ENCODE assay signal across 13 mouse cellular contexts in genomic region chr3:31109108-31109507, GRCm38 (mm10). TPM values are rescaled to one million over a fixed set of nuclear protein-coding genes. Genes with fewer than 3 reads are reported as not detected.
DNase-seq lines count a peak whose midpoint lies in the region; ATAC-seq and TF ChIP-seq lines count a peak whose summit lies in the region.
"Had no signal": no experiment of that assay in that cellular context is flagged by ENCODE, and none has a peak within 500 bp of the region (broad histone marks: within the 10 kb centered on the region; RNA-seq: fewer than 3 reads in every experiment).

No protein-coding gene starts in this region.

- whole genome bisulfite sequencing in kidney, postnatal 0 days, result 81% methylated on average over 3 of the region's 3 CpGs
- 77% methylated on average over 3 of the region's 3 CpGs for WGBS in midbrain, embryonic 16.5 days

- H3K27ac ChIP-seq in kidney, postnatal 0 days, result no peak overlapping the region
- H3K27ac ChIP-seq in midbrain, embryonic 16.5 days (ENCODE audit: low read length), result no peak overlapping the region
- H3K27ac ChIP-seq: embryonic facial prominence, embryonic 15.5 days; heart, embryonic 13.5 days; limb, embryonic 13.5 days; midbrain, embryonic 12.5 days had no signal

- H3K4me2 ChIP-seq in kidney, postnatal 0 days (ENCODE audit: low read length), result no peak overlapping the region
- no peak overlapping the region for H3K4me2 ChIP-seq in midbrain, embryonic 16.5 days (ENCODE audit: low read length)
- H3K4me2 ChIP-seq: embryonic facial prominence, embryonic 15.5 days; heart, embryonic 13.5 days; limb, embryonic 13.5 days; midbrain, embryonic 12.5 days had no signal

- TF ChIP-seq CTCF in kidney, postnatal 0 days (IDR thresholded peaks at IDR 0.05; ENCODE audit: low read depth), result peak; percentile 49

- no peaks in the 10 kb centered on the region for H3K9me3 ChIP-seq in kidney, postnatal 0 days (replicated peaks; ENCODE audit: low read length)
- H3K9me3 ChIP-seq in midbrain, embryonic 16.5 days (replicated peaks; ENCODE audit: control insufficient read depth, low read length, poor library complexity, severe bottlenecking), result no peaks in the 10 kb centered on the region
- H3K9me3 ChIP-seq: embryonic facial prominence, embryonic 15.5 days; heart, embryonic 13.5 days; limb, embryonic 13.5 days; midbrain, embryonic 12.5 days had no signal

- peak; percentile 72 for DNase-seq in kidney, postnatal 0 days (ENCODE audit: low spot score)
- DNase-seq in kidney, postnatal 4 days, result no peak
- DNase-seq in cerebellum, adult 8-10 months, result no peak
- DNase-seq in cerebellum, postnatal 4 days (ENCODE audit: low spot score in 2 of 2), result no peak
- DNase-seq: right cerebral cortex, adult 18-20 months; thymus, adult 2 months had no signal

- H3K9ac ChIP-seq in kidney, postnatal 0 days (ENCODE audit: low read depth, low read length), result no peak overlapping the region
- H3K9ac ChIP-seq in midbrain, embryonic 16.5 days (ENCODE audit: low read depth, low read length), result no peak overlapping the region
- H3K9ac ChIP-seq: embryonic facial prominence, embryonic 15.5 days; heart, embryonic 13.5 days; limb, embryonic 13.5 days; midbrain, embryonic 12.5 days had no signal

- 0 out of 2 replicates have a peak, but pooled peaks cover 2% of the 10 kb centered on the region for H3K4me1 ChIP-seq in kidney, postnatal 0 days (replicated peaks; ENCODE audit: insufficient read depth, low read length)
- H3K4me1 ChIP-seq in midbrain, embryonic 16.5 days (ENCODE audit: control insufficient read depth, insufficient read depth, low read length), result peaks cover 11% of the 10 kb centered on the region
- H3K4me1 ChIP-seq: embryonic facial prominence, embryonic 15.5 days had no signal

- ATAC-seq in kidney, postnatal 0 days (replicated peaks; ENCODE audit: low FRiP score, low read depth), result no peak
- ATAC-seq in CD4-positive, CD25-positive, alpha-beta regulatory T cell, adult 4 months, result peak; percentile 96
- ATAC-seq in activated CD4-positive, CD25-positive, alpha-beta regulatory T cell, adult 4 months, result peak; percentile 88
- ATAC-seq in midbrain, embryonic 16.5 days, result peak; percentile 78

- no peak overlapping the region for H3K4me3 ChIP-seq in kidney, postnatal 0 days (replicated peaks; ENCODE audit: low read depth, low read length)
- H3K4me3 ChIP-seq in midbrain, embryonic 16.5 days (ENCODE audit: low read depth, low read length), result no peak overlapping the region
- H3K4me3 ChIP-seq: embryonic facial prominence, embryonic 15.5 days; heart, embryonic 13.5 days; limb, embryonic 13.5 days; midbrain, embryonic 12.5 days had no signal

- H3K36me3 ChIP-seq in kidney, postnatal 0 days (ENCODE audit: insufficient read depth, low read length), result peaks cover 7% of the 10 kb centered on the region; the same call in 1 of the 2 replicates
- H3K36me3 ChIP-seq in midbrain, embryonic 16.5 days (ENCODE audit: control insufficient read depth, insufficient read depth, low read length), result peaks cover 5% of the 10 kb centered on the region; the same call in 1 of the 2 replicates

- no peaks in the 10 kb centered on the region for H3K27me3 ChIP-seq in kidney, postnatal 0 days (ENCODE audit: insufficient read depth, low read length)
- no peaks in the 10 kb centered on the region for H3K27me3 ChIP-seq in midbrain, embryonic 16.5 days (ENCODE audit: control insufficient read depth, insufficient read depth, low read depth, low read length)
- H3K27me3 ChIP-seq: embryonic facial prominence, embryonic 15.5 days; heart, embryonic 13.5 days; limb, embryonic 13.5 days; midbrain, embryonic 12.5 days had no signal

RNA-seq across cellular contexts. Expression of gene Skil, which starts 14.2 kb away (rescaled TPM):
- 20.7 and 21.2 TPM in 2 replicates for polyA plus RNA-seq in kidney, postnatal 0 days (2015; fragmentation: Nextera tagmentation; extraction: Ambion mirVana)
- polyA plus RNA-seq in CD4-positive, CD25-positive, alpha-beta regulatory T cell, adult 4 months (2017; shearing (Covaris generic)), result 10 to 100 TPM; 60.4 to 66.0 TPM
- polyA plus RNA-seq in activated CD4-positive, CD25-positive, alpha-beta regulatory T cell, adult 4 months (2017; shearing (Covaris generic)), result 10 to 100 TPM; 54.4 to 60.6 TPM
- polyA plus RNA-seq in midbrain, embryonic 16.5 days (2015; fragmentation: Nextera tagmentation; extraction: Ambion mirVana), result 29.9 and 32.4 TPM in 2 replicates

RNA-seq across cellular contexts. Expression of gene Cldn11, which starts 40.6 kb away (rescaled TPM):
- 61.6 and 67.6 TPM in 2 replicates for polyA plus RNA-seq in kidney, postnatal 0 days (2015; fragmentation: Nextera tagmentation; extraction: Ambion mirVana)
- not detected for polyA plus RNA-seq in CD4-positive, CD25-positive, alpha-beta regulatory T cell, adult 4 months (2017; shearing (Covaris generic))
- not detected for polyA plus RNA-seq in activated CD4-positive, CD25-positive, alpha-beta regulatory T cell, adult 4 months (2017; shearing (Covaris generic))
- 37.3 and 41.4 TPM in 2 replicates for polyA plus RNA-seq in midbrain, embryonic 16.5 days (2015; fragmentation: Nextera tagmentation; extraction: Ambion mirVana)

Comparison
In these comparisons a context has a peak if more than half of its experiments do, and no peak if none do; other contexts are left out.
1. RNA of gene Cldn11, which starts 40.6 kb away (polyA plus RNA-seq): 61.6 to 67.6 TPM in kidney, postnatal 0 days and 37.3 to 41.4 TPM in midbrain, embryonic 16.5 days; not detected in CD4-positive, CD25-positive, alpha-beta regulatory T cell, adult 4 months and not detected in activated CD4-positive, CD25-positive, alpha-beta regulatory T cell, adult 4 months; every median in the first group is over 10 times any median in the second.